Mouse (Mus musculus) myocyte (in vitro differentiated cells): ENCODE data around the gene Cblb. TPM values are rescaled to one million over a fixed set of nuclear protein-coding genes. Genes with fewer than 3 reads are reported as not detected.

Experiments
- H3K27me3 ChIP-seq: one replicate; pipeline ENCODE4 v1.6.1; 2011; ENCODE audit not compliant: control insufficient read depth, insufficient read depth, insufficient read length
- H3K36me3 ChIP-seq: one replicate; pipeline ENCODE4 v1.6.1; 2011; ENCODE audit not compliant: control insufficient read depth, insufficient read depth
- H3K4me2 ChIP-seq: one replicate; pipeline ENCODE4 v1.6.1; 2011; ENCODE audit warnings: low read depth, control low read depth
- H3K4me3 ChIP-seq: one replicate; pipeline ENCODE4 v1.5.1; 2011; ENCODE audit warnings: mild to moderate bottlenecking, control low read depth, moderate library complexity
- H3K79me2 ChIP-seq: one replicate; pipeline ENCODE4 v1.6.1; 2011; ENCODE audit not compliant: control insufficient read depth, insufficient read depth
- H3ac ChIP-seq: one replicate; pipeline ENCODE4 v1.6.1; 2011; ENCODE audit not compliant: control insufficient read depth, insufficient read length
- CEBPB ChIP-seq: IDR thresholded peaks from 2 replicates; pipeline ENCODE4 v1.6.1; 2011; ENCODE audit warnings: mild to moderate bottlenecking, moderate library complexity; ENCODE audit not compliant: poor library complexity, insufficient read depth, severe bottlenecking
- E2F4 ChIP-seq: IDR thresholded peaks from one replicate; pipeline ENCODE4 v1.6.1; 2011; ENCODE audit warnings: mild to moderate bottlenecking, control low read depth, moderate library complexity; ENCODE audit not compliant: insufficient read depth
- MAX ChIP-seq: IDR thresholded peaks from one replicate; pipeline ENCODE4 v1.6.1; 2011; ENCODE audit warnings: low read depth, mild to moderate bottlenecking, control low read depth
- MYOD1 ChIP-seq, 3 experiments: IDR thresholded peaks; one replicate each; pipeline ENCODE4 v1.6.1; 2011; ENCODE audit warnings: control low read depth in 2 of 3, low read depth in 2 of 3, mild to moderate bottlenecking in 2 of 3, moderate library complexity in 1 of 3; ENCODE audit not compliant: insufficient read length in 2 of 3, control insufficient read depth in 1 of 3
- MYOG ChIP-seq, 3 experiments: IDR thresholded peaks; one replicate each; pipeline ENCODE4 v1.6.1; 2011; ENCODE audit warnings: control low read depth in 2 of 3, low read depth in 2 of 3, mild to moderate bottlenecking in 2 of 3; ENCODE audit not compliant: insufficient read length in 2 of 3, control insufficient read depth in 1 of 3, insufficient read depth in 1 of 3
- POLR2A ChIP-seq: IDR thresholded peaks from one replicate; pipeline ENCODE4 v1.6.1; 2011; ENCODE audit warnings: low read depth, mild to moderate bottlenecking, control low read depth, moderate library complexity; ENCODE audit not compliant: insufficient read length
- POLR2AphosphoS2 ChIP-seq: IDR thresholded peaks from one replicate; pipeline ENCODE4 v1.6.1; 2011; ENCODE audit warnings: low read depth, control low read depth; ENCODE audit not compliant: insufficient read length
- REST ChIP-seq: IDR thresholded peaks from one replicate; pipeline ENCODE4 v1.6.1; 2011; ENCODE audit warnings: mild to moderate bottlenecking, control low read depth, moderate library complexity; ENCODE audit not compliant: insufficient read depth, insufficient read length
- SRF ChIP-seq: IDR thresholded peaks from one replicate; pipeline ENCODE4 v1.6.1; 2011; ENCODE audit warnings: low read depth; ENCODE audit not compliant: control insufficient read depth, insufficient read length
- TCF12 ChIP-seq: IDR thresholded peaks from one replicate; pipeline ENCODE4 v1.6.1; 2011; ENCODE audit warnings: mild to moderate bottlenecking, control low read depth; ENCODE audit not compliant: poor library complexity, insufficient read depth, severe bottlenecking
- TCF3 ChIP-seq: IDR thresholded peaks from one replicate; pipeline ENCODE4 v1.6.1; 2011; ENCODE audit warnings: low read depth, control low read depth; ENCODE audit not compliant: insufficient read length
- USF1 ChIP-seq: IDR thresholded peaks from one replicate; pipeline ENCODE4 v1.6.1; 2011; ENCODE audit warnings: low read depth, mild to moderate bottlenecking, control low read depth, moderate library complexity
- polyA plus RNA-seq: library from polyadenylated mRNA; unstranded; fragments of >200 nt; fragmentation: generic; extraction: Trizol; gene quantifications from one replicate; pipeline ENCODE4 v1.2.1, GENCODE M21; 2012; ENCODE audit warnings: missing spikeins

The Cblb gene
- polyA plus RNA-seq, 1 experiment, result 7.7 TPM

GRCm38 (mm10) chr16:52076652-52077051 is 45.6 kb downstream of the Cblb start:
- Histone ChIP-seq H3K27me3 (no peaks in the 10 kb centered on the region), H3K4me3 (no peak overlapping the region), H3K4me2 (no peak overlapping the region), H3ac (no peak overlapping the region), H3K36me3 (no peaks in the 10 kb centered on the region), H3K79me2 (peaks cover 53% of the 10 kb centered on the region)
- TF ChIP-seq SRF (no peak), USF1 (no peak), POLR2AphosphoS2 (no peak), MAX (no peak), POLR2A (no peak), CEBPB (no peak), MYOD1 (IDR thresholded peaks at IDR 0.05; ENCODE audit: control insufficient read depth in 1 of 3, insufficient read length in 2 of 3, low read depth in 2 of 3) (no peak)

GRCm38 (mm10) chr16:52077901-52078300 is 46.9 kb downstream of the Cblb start:
- TF ChIP-seq MYOD1 (IDR thresholded peaks at IDR 0.05; ENCODE audit: control insufficient read depth in 1 of 3, insufficient read length in 2 of 3, low read depth in 2 of 3) (no peak), POLR2AphosphoS2 (no peak), TCF3 (no peak), REST (no peak), E2F4 (no peak), MAX (no peak), SRF (no peak), TCF12 (no peak), POLR2A (no peak), USF1 (no peak), CEBPB (no peak), MYOG (IDR thresholded peaks at IDR 0.05; ENCODE audit: control insufficient read depth in 1 of 3, insufficient read depth in 1 of 3, insufficient read length in 2 of 3, low read depth in 2 of 3) (no peak)
- Histone ChIP-seq H3K79me2 (peaks cover 58% of the 10 kb centered on the region), H3K36me3 (no peaks in the 10 kb centered on the region), H3K27me3 (no peaks in the 10 kb centered on the region), H3K4me3 (no peak overlapping the region), H3K4me2 (no peak overlapping the region), H3ac (no peak overlapping the region)

GRCm38 (mm10) chr16:52078758-52079474 is 47.9 kb downstream of the Cblb start:
- no peaks in the 10 kb centered on the region for H3K36me3 ChIP-seq
- no peak overlapping the region for H3K4me2 ChIP-seq
- peaks cover 52% of the 10 kb centered on the region for H3K79me2 ChIP-seq
- TF ChIP-seq SRF (no peak), TCF12 (peak; percentile 4), MYOD1 (IDR thresholded peaks at IDR 0.05; ENCODE audit: control insufficient read depth in 1 of 3, insufficient read length in 2 of 3, low read depth in 2 of 3) (peak in 2 of 3 experiments; percentile 14 to 51), TCF3 (no peak), POLR2AphosphoS2 (no peak), REST (no peak), MAX (no peak), E2F4 (no peak), USF1 (no peak), MYOG (IDR thresholded peaks at IDR 0.05; ENCODE audit: control insufficient read depth in 1 of 3, insufficient read depth in 1 of 3, insufficient read length in 2 of 3, low read depth in 2 of 3) (peak in 1 of 3 experiments; percentile 70), CEBPB (no peak), POLR2A (no peak)
- H3ac ChIP-seq, result no peak overlapping the region
- no peaks in the 10 kb centered on the region for H3K27me3 ChIP-seq
- H3K4me3 ChIP-seq, result no peak overlapping the region

GRCm38 (mm10) chr16:52079475-52079823 is 48.4 kb downstream of the Cblb start:
- Histone ChIP-seq H3ac (no peak overlapping the region), H3K36me3 (no peaks in the 10 kb centered on the region), H3K4me3 (no peak overlapping the region), H3K4me2 (no peak overlapping the region), H3K79me2 (peaks cover 47% of the 10 kb centered on the region), H3K27me3 (no peaks in the 10 kb centered on the region)
- no peak for TF ChIP-seq POLR2A

GRCm38 (mm10) chr16:52080619-52081395 is 49.8 kb downstream of the Cblb start:
- H3K4me3 ChIP-seq, result no peak overlapping the region

More at GRCm38 (mm10) chr16:52080619-52081395, 49.8 kb downstream of the Cblb start:
- no peak for TF ChIP-seq USF1
- TF ChIP-seq MYOD1 (IDR thresholded peaks at IDR 0.05; ENCODE audit: control insufficient read depth in 1 of 3, insufficient read length in 2 of 3, low read depth in 2 of 3), result no peak
- TF ChIP-seq CEBPB, result no peak
- no peak for TF ChIP-seq REST
- no peak for TF ChIP-seq POLR2AphosphoS2
- no peak for TF ChIP-seq TCF3
- no peak for TF ChIP-seq TCF12
- no peak for TF ChIP-seq SRF
- TF ChIP-seq MAX, result no peak
- no peak for TF ChIP-seq POLR2A
- TF ChIP-seq E2F4, result no peak
- peaks cover 36% of the 10 kb centered on the region for H3K79me2 ChIP-seq
- H3K4me2 ChIP-seq, result no peak overlapping the region
- H3K27me3 ChIP-seq, result no peaks in the 10 kb centered on the region
- no peaks in the 10 kb centered on the region for H3K36me3 ChIP-seq
- H3ac ChIP-seq, result no peak overlapping the region
